Mouse (Mus musculus) E14TG2a.4 (cell line): ENCODE data around the gene Rnase10.

ENCODE experiments used
- H3K27me3 ChIP-seq: 2 replicates; pipeline ENCODE4 v1.6.1; 2014; ENCODE audit warnings: low read length, control low read depth; ENCODE audit not compliant: insufficient read depth
- H3K36me3 ChIP-seq: 2 replicates; pipeline ENCODE4 v1.6.1; 2014; ENCODE audit warnings: low read length, control low read depth; ENCODE audit not compliant: insufficient read depth
- H3K4me1 ChIP-seq: replicated peaks from 2 replicates; pipeline ENCODE4 v1.6.1; 2014; ENCODE audit warnings: low read depth, low read length, control low read depth
- H3K4me3 ChIP-seq: replicated peaks from 2 replicates; pipeline ENCODE4 v1.5.1; 2014; ENCODE audit warnings: mild to moderate bottlenecking, low read length
- H3K9me3 ChIP-seq: 2 replicates; pipeline ENCODE4 v1.6.1; 2014; ENCODE audit warnings: low read length, control low read depth
- CTCF ChIP-seq: conservative IDR thresholded peaks from 2 replicates; pipeline ENCODE4 v1.5.1; 2014; ENCODE audit warnings: low read length
- NANOG ChIP-seq: IDR thresholded peaks from 2 replicates; pipeline ENCODE4 v1.6.1; 2014; ENCODE audit warnings: borderline replicate concordance, low read length, mixed read lengths
- POU5F1 ChIP-seq: IDR thresholded peaks from 2 replicates; pipeline ENCODE4 v1.6.1; 2014; ENCODE audit warnings: low read length, borderline replicate concordance

Gene Rnase10

DNA sequence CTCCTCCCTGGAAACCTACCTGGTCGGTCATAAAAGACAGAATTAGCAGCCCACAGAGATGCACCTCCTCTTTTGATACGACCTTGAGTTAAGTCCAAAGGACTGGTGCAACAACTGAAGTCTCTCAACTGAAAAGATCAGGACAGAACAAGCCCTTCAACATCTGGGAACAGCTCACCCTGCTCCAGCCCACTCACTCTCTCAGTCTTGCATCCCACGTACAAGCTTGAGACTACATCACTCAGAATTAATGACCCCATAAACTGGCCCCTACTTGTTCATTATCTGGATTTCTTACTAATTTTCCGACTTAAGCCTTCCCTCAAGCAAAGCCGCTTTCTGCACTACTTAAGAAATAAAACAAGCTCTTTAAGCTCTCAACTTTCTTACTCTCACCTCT lies 45.6 kb downstream of the Rnase10 start:
- Histone ChIP-seq H3K4me3 (no peak overlapping the region), H3K36me3 (no peaks in the 10 kb centered on the region), H3K4me1 (peaks cover 34% of the 10 kb centered on the region), H3K9me3 (no peaks in the 10 kb centered on the region), H3K27me3 (no peaks in the 10 kb centered on the region)
- TF ChIP-seq NANOG = no peak
- no peak for TF ChIP-seq CTCF
- TF ChIP-seq POU5F1 = no peak

DNA sequence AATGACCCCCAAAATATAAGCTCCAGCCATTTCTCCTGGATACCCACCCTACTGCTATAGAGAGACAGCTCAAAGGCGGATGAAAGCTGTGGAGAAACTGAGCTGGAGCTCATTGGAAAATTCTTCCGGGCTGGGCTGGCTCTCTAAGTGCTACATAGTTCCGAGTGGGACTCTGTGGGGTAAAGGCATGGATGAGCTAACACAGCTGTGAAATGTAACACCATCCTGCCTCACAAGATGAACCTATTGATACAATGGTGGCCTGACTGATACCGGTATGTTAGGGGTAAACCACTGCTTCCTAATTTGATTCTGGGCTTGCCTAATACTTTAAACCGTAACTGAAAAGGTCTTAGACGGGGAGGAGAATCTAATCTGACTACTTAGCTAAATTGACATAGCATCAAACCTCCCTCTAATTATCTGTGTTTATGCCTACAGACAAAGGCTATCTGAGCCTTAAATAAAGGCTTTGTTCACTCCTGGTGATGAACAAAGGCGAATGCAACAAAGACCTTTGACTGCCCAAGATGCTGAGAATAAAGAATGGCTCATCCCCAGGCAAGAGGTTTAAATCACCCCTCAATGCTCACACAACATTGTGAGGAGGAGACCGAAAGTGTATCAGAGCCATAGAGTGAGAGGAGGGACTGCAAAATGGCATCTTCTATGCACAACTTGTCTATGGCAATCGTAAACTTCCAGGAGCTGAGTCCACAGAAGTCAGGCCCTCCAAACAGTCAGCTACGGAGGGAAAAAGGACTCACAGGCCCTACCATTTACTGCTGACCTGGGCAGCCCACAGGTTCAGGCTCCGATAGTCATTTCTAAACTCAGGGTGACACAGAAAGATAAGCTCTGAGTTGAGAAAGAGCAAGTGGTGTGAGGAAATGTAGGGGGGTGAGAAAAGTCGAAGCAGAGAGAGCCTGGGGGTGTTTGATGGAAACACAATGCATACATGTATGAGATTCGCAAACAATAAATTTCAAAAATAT lies 47.0 kb downstream of the Rnase10 start:
- no peaks in the 10 kb centered on the region for H3K27me3 ChIP-seq
- no peaks in the 10 kb centered on the region for H3K9me3 ChIP-seq
- H3K36me3 ChIP-seq = no peaks in the 10 kb centered on the region
- H3K4me1 ChIP-seq = peaks cover 44% of the 10 kb centered on the region
- TF ChIP-seq NANOG (peak; percentile 85; the same call in 1 of the 2 replicates), POU5F1 (no peak)
- H3K4me3 ChIP-seq = no peak overlapping the region

DNA sequence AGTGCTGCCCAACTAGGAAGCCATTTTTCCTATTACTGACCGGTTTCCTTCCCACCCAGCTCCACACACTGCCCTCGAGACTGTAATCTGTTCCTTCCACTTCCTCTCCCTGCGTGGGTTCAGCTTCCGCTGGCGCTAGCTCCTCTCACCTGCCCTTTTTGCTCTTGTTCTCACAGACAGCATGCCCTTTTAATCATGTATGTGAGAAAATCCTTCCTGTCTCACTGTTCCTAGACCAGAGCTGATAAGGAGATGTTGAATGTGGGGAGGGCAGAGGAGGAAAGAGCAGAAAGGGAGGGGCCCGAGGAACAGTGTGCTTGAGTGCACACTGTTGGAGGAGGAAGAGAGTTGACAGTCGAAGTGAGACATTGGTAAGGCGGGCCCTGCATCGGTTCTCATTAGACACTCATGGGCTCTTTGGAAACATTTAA lies 49.9 kb downstream of the Rnase10 start, which contains the start of gene Rnase12:
Gene Rnase12 (minus strand): TSS at position 261 of the 431 bp plus-strand sequence.
- H3K4me3 ChIP-seq = peak within 1 kb of the TSS; percentile 18; the same call in 1 of the 2 replicates
- no peaks in the 10 kb centered on the region for H3K36me3 ChIP-seq
- peaks cover 59% of the 10 kb centered on the region for H3K4me1 ChIP-seq
- TF ChIP-seq CTCF (no peak), POU5F1 (no peak), NANOG (no peak)
- H3K9me3 ChIP-seq = no peaks in the 10 kb centered on the region
- no peaks in the 10 kb centered on the region for H3K27me3 ChIP-seq
